Mouse (Mus musculus) hindbrain, embryonic 16.5 days (tissue): Measurements from ENCODE around the gene BC034090. TPM values are rescaled to one million over a fixed set of nuclear protein-coding genes. Genes with fewer than 3 reads are reported as not detected.

Experiments used
- ATAC-seq: fragments of 200-750 bp; cut with Nextera tagmentation; 2 replicates; pipeline ENCODE4 v1.8.0; 2017; ENCODE audit warnings: moderate TSS enrichment, moderate library complexity
- H3K27ac ChIP-seq: fragments of 300-500 bp; sonication (generic); 2 replicates; pipeline ENCODE4 v1.5.1; 2014; ENCODE audit warnings: low read depth, mild to moderate bottlenecking, control low read depth, low read length, moderate library complexity
- H3K27me3 ChIP-seq: fragments of 300-500 bp; sonication (generic); replicated peaks from 2 replicates; pipeline ENCODE4 v1.6.1; 2014; ENCODE audit warnings: low read length; ENCODE audit not compliant: control insufficient read depth, insufficient read depth
- H3K36me3 ChIP-seq: fragments of 300-500 bp; sonication (generic); 2 replicates; pipeline ENCODE4 v1.6.1; 2014; ENCODE audit warnings: mild to moderate bottlenecking, low read length, moderate library complexity, mixed read lengths; ENCODE audit not compliant: control insufficient read depth, insufficient read depth
- H3K4me1 ChIP-seq: fragments of 300-500 bp; sonication (generic); 2 replicates; pipeline ENCODE4 v1.6.1; 2014; ENCODE audit warnings: low read depth, low read length; ENCODE audit not compliant: control insufficient read depth, insufficient read depth
- H3K4me2 ChIP-seq: fragments of 300-500 bp; sonication (generic); 2 replicates; pipeline ENCODE4 v1.6.1; 2014; ENCODE audit warnings: mild to moderate bottlenecking, low read length, control low read depth, moderate library complexity
- H3K4me3 ChIP-seq: fragments of 300-500 bp; sonication (generic); 2 replicates; pipeline ENCODE4 v1.5.1; 2014; ENCODE audit warnings: mild to moderate bottlenecking, low read length, control low read depth, moderate library complexity
- H3K9ac ChIP-seq: fragments of 300-500 bp; sonication (generic); 2 replicates; pipeline ENCODE4 v1.6.1; 2014; ENCODE audit warnings: low read depth, mild to moderate bottlenecking, control low read depth, low read length, moderate library complexity
- H3K9me3 ChIP-seq: fragments of 300-500 bp; sonication (generic); 2 replicates; pipeline ENCODE4 v1.6.1; 2014; ENCODE audit warnings: mild to moderate bottlenecking, low read length, moderate library complexity; ENCODE audit not compliant: control insufficient read depth
- WGBS: fragments of 180-500 bp; shearing (Covaris S2); extraction: QIAGEN DNeasy Blood & Tissue Kit; methylation state at CpG from one replicate; pipeline ENCODE4 v1.1.7; 2014; 5-methylcytosine and 5-hydroxymethylcytosine counted together
- polyA plus RNA-seq: library from polyadenylated mRNA; unstranded; fragments of >200 nt; fragmentation: Nextera tagmentation; extraction: Ambion mirVana; gene quantifications from 2 replicates; pipeline ENCODE4 v1.2.1, GENCODE M21; 2015

BC034090 gene
- 6.0 and 6.1 TPM in 2 replicates for polyA plus RNA-seq

GRCm38 (mm10) chr1:155243797-155244770 lies at the start of gene BC034090:
Gene BC034090, minus strand, starts transcription at chr1:155244444.
- peak within 1 kb of the TSS; percentile 52 for H3K4me3 ChIP-seq
- WGBS, result 3% methylated on average over 57 of the region's 85 CpGs
- ATAC-seq, result peak; percentile 62
- peaks cover 5% of the 10 kb centered on the region; the same call in 1 of the 2 replicates for H3K27me3 ChIP-seq
- H3K36me3 ChIP-seq, result no peaks in the 10 kb centered on the region
- no peaks in the 10 kb centered on the region for H3K9me3 ChIP-seq
- peak within 1 kb of the TSS; percentile 18; the same call in 1 of the 2 replicates for H3K27ac ChIP-seq
- H3K4me2 ChIP-seq, result peak within 1 kb of the TSS; percentile 80
- peak within 1 kb of the TSS; percentile 67 for H3K9ac ChIP-seq
- peaks cover 6% of the 10 kb centered on the region; the same call in 1 of the 2 replicates for H3K4me1 ChIP-seq

- Histone ChIP-seq H3K4me1 (no peaks in the 10 kb centered on the region), H3K4me3 (no peak overlapping the region), H3K9me3 (no peaks in the 10 kb centered on the region), H3K27me3 (no peaks in the 10 kb centered on the region), H3K36me3 (peaks cover 7% of the 10 kb centered on the region; the same call in 1 of the 2 replicates), H3K4me2 (no peak overlapping the region), H3K27ac (no peak overlapping the region), H3K9ac (0 out of 2 replicates have a peak overlapping the region, but pooled peaks have one; percentile 17)
- 7% methylated on average over 3 of the region's 3 CpGs for WGBS
- ATAC-seq, result peak; percentile 81
These were observed 49.2 kb upstream of the BC034090 start for GRCm38 (mm10) chr1:155293446-155293845.

- H3K9me3 ChIP-seq, result no peaks in the 10 kb centered on the region
- no peaks in the 10 kb centered on the region for H3K4me1 ChIP-seq
- no peaks in the 10 kb centered on the region for H3K27me3 ChIP-seq
- 100% methylated on average over 1 of the region's 1 CpGs for WGBS
- H3K36me3 ChIP-seq, result peaks cover 19% of the 10 kb centered on the region
- ATAC-seq, result no peak
- no peak overlapping the region for H3K9ac ChIP-seq
- no peak overlapping the region for H3K4me3 ChIP-seq
- no peak overlapping the region for H3K4me2 ChIP-seq
- no peak overlapping the region for H3K27ac ChIP-seq
These were observed 45.2 kb upstream of the BC034090 start for GRCm38 (mm10) chr1:155289411-155289810.

GRCm38 (mm10) chr1:155288033-155288432 lies 43.8 kb upstream of the BC034090 start:
- H3K9me3 ChIP-seq, result no peaks in the 10 kb centered on the region
- H3K4me1 ChIP-seq, result no peaks in the 10 kb centered on the region
- H3K4me3 ChIP-seq, result no peak overlapping the region
- WGBS, result 86% methylated on average over 3 of the region's 3 CpGs
- H3K27ac ChIP-seq, result no peak overlapping the region
- H3K36me3 ChIP-seq, result peaks cover 20% of the 10 kb centered on the region
- no peak overlapping the region for H3K9ac ChIP-seq
- no peak for ATAC-seq
- H3K4me2 ChIP-seq, result no peak overlapping the region
- H3K27me3 ChIP-seq, result no peaks in the 10 kb centered on the region

GRCm38 (mm10) chr1:155283808-155284207 lies 39.6 kb upstream of the BC034090 start:
- Histone ChIP-seq H3K9ac (no peak overlapping the region), H3K27ac (no peak overlapping the region), H3K9me3 (no peaks in the 10 kb centered on the region), H3K4me3 (no peak overlapping the region), H3K4me2 (no peak overlapping the region), H3K36me3 (peaks cover 19% of the 10 kb centered on the region), H3K4me1 (no peaks in the 10 kb centered on the region), H3K27me3 (no peaks in the 10 kb centered on the region)
- 86% methylated on average over 7 of the region's 7 CpGs for WGBS
- ATAC-seq, result no peak

- peak; percentile 92 for ATAC-seq
- Histone ChIP-seq H3K36me3 (peaks cover 5% of the 10 kb centered on the region), H3K9ac (no peak overlapping the region), H3K4me2 (no peak overlapping the region), H3K27ac (no peak overlapping the region), H3K9me3 (no peaks in the 10 kb centered on the region), H3K4me3 (no peak overlapping the region), H3K4me1 (no peaks in the 10 kb centered on the region), H3K27me3 (no peaks in the 10 kb centered on the region)
- WGBS, result 61% methylated on average over 18 of the region's 18 CpGs
These were observed 37.0 kb upstream of the BC034090 start for GRCm38 (mm10) chr1:155281003-155281793.

GRCm38 (mm10) chr1:155280306-155280705 lies 36.1 kb upstream of the BC034090 start:
- Histone ChIP-seq H3K27me3 (no peaks in the 10 kb centered on the region), H3K4me2 (no peak overlapping the region), H3K9ac (no peak overlapping the region), H3K4me1 (no peaks in the 10 kb centered on the region), H3K9me3 (no peaks in the 10 kb centered on the region), H3K27ac (no peak overlapping the region), H3K4me3 (no peak overlapping the region), H3K36me3 (peaks cover 5% of the 10 kb centered on the region)
- no peak for ATAC-seq
- WGBS, result 81% methylated on average over 10 of the region's 10 CpGs

GRCm38 (mm10) chr1:155276381-155277033 lies 32.3 kb upstream of the BC034090 start:
- Histone ChIP-seq H3K27me3 (no peaks in the 10 kb centered on the region), H3K9ac (no peak overlapping the region), H3K9me3 (no peaks in the 10 kb centered on the region), H3K4me2 (no peak overlapping the region), H3K36me3 (no peaks in the 10 kb centered on the region), H3K27ac (no peak overlapping the region), H3K4me3 (no peak overlapping the region), H3K4me1 (no peaks in the 10 kb centered on the region)
- WGBS, result 75% methylated on average over 13 of the region's 13 CpGs
- ATAC-seq, result no peak
